Mouse (Mus musculus): ENCODE data around the gene Rapgef4.

DNA sequence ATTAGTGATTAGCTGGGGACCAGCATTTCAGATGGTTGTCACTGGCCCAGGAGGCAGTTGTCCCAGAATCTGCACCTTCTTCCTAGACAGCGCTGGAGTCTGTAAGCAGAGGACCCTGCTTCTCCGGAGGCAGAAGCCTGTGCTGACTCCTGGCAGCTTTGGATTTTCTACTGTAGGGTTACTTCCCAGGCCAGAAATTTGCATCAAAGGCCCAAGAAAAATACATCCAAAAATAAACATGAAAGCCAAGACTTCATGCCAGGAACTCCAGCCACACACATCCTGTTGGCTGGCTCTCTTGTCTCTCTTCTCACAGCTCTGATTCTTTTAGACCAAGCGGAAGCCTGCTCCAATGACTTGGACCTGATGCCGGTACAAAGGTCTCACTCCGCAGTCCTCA lies 73.2 kb downstream of the Rapgef4 start:
- TF ChIP-seq CTCF (IDR thresholded peaks at IDR 0.05; ENCODE audit: borderline replicate concordance, control insufficient read depth, extremely low read depth, insufficient read depth, low read length, poor library complexity) (no peak), POLR2A (IDR thresholded peaks at IDR 0.05; ENCODE audit: control insufficient read depth, extremely low read depth, insufficient read depth, low read length, poor library complexity) (no peak)

Measured in thymus, adult 2 months (tissue).